In genomic region chr1:81516575-81517210, GRCm38 (mm10) we compare ENCODE assay signal across 10 mouse cellular contexts.
DNase-seq lines count a peak whose midpoint lies in the region; ATAC-seq and TF ChIP-seq lines count a peak whose summit lies in the region.
"Had no signal": no experiment of that assay in that cellular context is flagged by ENCODE, and none has a peak within 500 bp of the region (broad histone marks: within the 10 kb centered on the region; RNA-seq: fewer than 3 reads in every experiment).

No protein-coding gene starts in this region.

- H3K4me1 ChIP-seq in intestine, postnatal 0 days (replicated peaks; ENCODE audit: control insufficient read depth, insufficient read depth, low read length), result no peaks in the 10 kb centered on the region
- no peaks in the 10 kb centered on the region for H3K4me1 ChIP-seq in intestine, embryonic 16.5 days (ENCODE audit: control insufficient read depth, insufficient read depth, low read length)
- no peaks in the 10 kb centered on the region for H3K4me1 ChIP-seq in CH12.LX (ENCODE audit: control insufficient read depth in 1 of 2, insufficient read depth in 2 of 2)
- no peaks in the 10 kb centered on the region for H3K4me1 ChIP-seq in hindbrain, embryonic 15.5 days (replicated peaks)
- peaks cover 2% of the 10 kb centered on the region; the same call in 1 of the 2 replicates for H3K4me1 ChIP-seq in midbrain, embryonic 15.5 days

- peak; percentile 48 for TF ChIP-seq RAD21 in CH12.LX (IDR thresholded peaks at IDR 0.05; ENCODE audit: low read depth, low read length)

- H3K4me3 ChIP-seq in intestine, postnatal 0 days (ENCODE audit: low read depth, low read length), result no peak overlapping the region
- no peak overlapping the region for H3K4me3 ChIP-seq in intestine, embryonic 16.5 days (ENCODE audit: low read length)
- no peak overlapping the region for H3K4me3 ChIP-seq in CH12.LX (replicated peaks in 1 of 3; ENCODE audit: low read depth in 2 of 3, low read length in 2 of 3, poor library complexity in 1 of 3)
- no peak overlapping the region for H3K4me3 ChIP-seq in hindbrain, embryonic 15.5 days
- no peak overlapping the region for H3K4me3 ChIP-seq in midbrain, embryonic 15.5 days
- H3K4me3 ChIP-seq: heart, embryonic 13.5 days had no signal

- no peaks in the 10 kb centered on the region for H3K9me3 ChIP-seq in intestine, postnatal 0 days (ENCODE audit: control insufficient read depth)
- H3K9me3 ChIP-seq in intestine, embryonic 16.5 days (ENCODE audit: control insufficient read depth, low read length), result no peaks in the 10 kb centered on the region
- no peaks in the 10 kb centered on the region for H3K9me3 ChIP-seq in CH12.LX (replicated peaks; ENCODE audit: low read length)
- no peaks in the 10 kb centered on the region for H3K9me3 ChIP-seq in hindbrain, embryonic 15.5 days
- no peaks in the 10 kb centered on the region for H3K9me3 ChIP-seq in midbrain, embryonic 15.5 days
- H3K9me3 ChIP-seq: heart, embryonic 13.5 days had no signal

- WGBS in intestine, postnatal 0 days, result 57% methylated on average over 10 of the region's 10 CpGs
- WGBS in intestine, embryonic 16.5 days, result 58% methylated on average over 10 of the region's 10 CpGs
- WGBS in hindbrain, embryonic 15.5 days, result 58% methylated on average over 10 of the region's 10 CpGs
- 57% methylated on average over 10 of the region's 10 CpGs for WGBS in midbrain, embryonic 15.5 days

- H3K36me3 ChIP-seq in intestine, postnatal 0 days (ENCODE audit: control insufficient read depth, insufficient read depth), result no peaks in the 10 kb centered on the region
- no peaks in the 10 kb centered on the region for H3K36me3 ChIP-seq in intestine, embryonic 16.5 days (ENCODE audit: control insufficient read depth, insufficient read depth, low read length)
- H3K36me3 ChIP-seq in CH12.LX (replicated peaks in 1 of 2; ENCODE audit: control insufficient read depth in 1 of 2, insufficient read depth in 1 of 2, low read length in 1 of 2), result no peaks in the 10 kb centered on the region
- no peaks in the 10 kb centered on the region for H3K36me3 ChIP-seq in hindbrain, embryonic 15.5 days
- H3K36me3 ChIP-seq in midbrain, embryonic 15.5 days (replicated peaks), result no peaks in the 10 kb centered on the region
- H3K36me3 ChIP-seq: heart, embryonic 13.5 days had no signal

- no peak for TF ChIP-seq EP300 in CH12.LX (IDR thresholded peaks at IDR 0.05; ENCODE audit: low read length)

- in situ Hi-C loops in CH12.LX (cut with MboI; ENCODE audit: low pct_ligation_motif_present, low pct_unique_long_range_greater_than_20kb, low sequenced_read_pairs), result no loop called here

- dilution Hi-C loops in CH12.LX (cut with MboI; ENCODE audit: extremely low pct_ligation_motif_present, extremely low pct_unique_long_range_greater_than_20kb, low sequenced_read_pairs), result no loop called here

- no peak overlapping the region for H3K9ac ChIP-seq in intestine, postnatal 0 days (ENCODE audit: low read depth, low read length)
- no peak overlapping the region for H3K9ac ChIP-seq in intestine, embryonic 16.5 days (ENCODE audit: low read depth, low read length)
- no peak overlapping the region for H3K9ac ChIP-seq in CH12.LX (ENCODE audit: insufficient read depth, low read depth)
- H3K9ac ChIP-seq in hindbrain, embryonic 15.5 days, result no peak overlapping the region
- H3K9ac ChIP-seq in midbrain, embryonic 15.5 days, result no peak overlapping the region
- H3K9ac ChIP-seq: heart, embryonic 13.5 days had no signal

- TF ChIP-seq POLR2A in CH12.LX (IDR thresholded peaks at IDR 0.05; ENCODE audit: low read depth, low read length), result no peak

- H3K27ac ChIP-seq in intestine, postnatal 0 days (ENCODE audit: low read depth, low read length), result no peak overlapping the region
- no peak overlapping the region for H3K27ac ChIP-seq in intestine, embryonic 16.5 days (ENCODE audit: low read length)
- no peak overlapping the region for H3K27ac ChIP-seq in CH12.LX (ENCODE audit: insufficient read depth, low read depth)
- no peak overlapping the region for H3K27ac ChIP-seq in hindbrain, embryonic 15.5 days (replicated peaks)
- H3K27ac ChIP-seq in midbrain, embryonic 15.5 days, result no peak overlapping the region
- H3K27ac ChIP-seq: heart, embryonic 13.5 days; macrophage had no signal

- DNase-seq in CH12.LX (ENCODE audit: extremely low read depth) (peak; percentile 18), adipocyte (ENCODE audit: low spot score) (peak; percentile 69)
- no peak for DNase-seq in yolk sac, embryonic 10.5 days (ENCODE audit: low spot score)
- no peak for DNase-seq in thymus, adult 18-20 months

- TF ChIP-seq CTCF in intestine, postnatal 0 days (IDR thresholded peaks at IDR 0.05; ENCODE audit: low read depth), result peak; percentile 68
- peak; percentile 38 to 46; a peak in 2 of 4 replicates for TF ChIP-seq CTCF in CH12.LX (conservative IDR thresholded peaks at IDR 0.05 in 1 of 2, IDR thresholded peaks at IDR 0.05 in 1 of 2; ENCODE audit: low read depth in 2 of 2, low read length in 2 of 2)

- H3K4me2 ChIP-seq in intestine, postnatal 0 days (replicated peaks; ENCODE audit: low read depth), result no peak overlapping the region
- no peak overlapping the region for H3K4me2 ChIP-seq in intestine, embryonic 16.5 days (ENCODE audit: low read depth, low read length)
- no peak overlapping the region for H3K4me2 ChIP-seq in CH12.LX (ENCODE audit: insufficient read depth, low read depth, poor library complexity, severe bottlenecking)
- H3K4me2 ChIP-seq in hindbrain, embryonic 15.5 days, result no peak overlapping the region
- no peak overlapping the region for H3K4me2 ChIP-seq in midbrain, embryonic 15.5 days
- H3K4me2 ChIP-seq: heart, embryonic 13.5 days had no signal

- H3K79me2 ChIP-seq in CH12.LX (replicated peaks; ENCODE audit: control insufficient read depth, extremely low read depth, insufficient read depth, poor library complexity, severe bottlenecking), result no peaks in the 10 kb centered on the region

- H3K27me3 ChIP-seq in intestine, postnatal 0 days (replicated peaks; ENCODE audit: control insufficient read depth, insufficient read depth, low read length), result no peaks in the 10 kb centered on the region
- H3K27me3 ChIP-seq in intestine, embryonic 16.5 days (replicated peaks; ENCODE audit: control insufficient read depth, insufficient read depth, low read length), result no peaks in the 10 kb centered on the region
- no peaks in the 10 kb centered on the region for H3K27me3 ChIP-seq in CH12.LX (replicated peaks)
- no peaks in the 10 kb centered on the region for H3K27me3 ChIP-seq in hindbrain, embryonic 15.5 days
- no peaks in the 10 kb centered on the region for H3K27me3 ChIP-seq in midbrain, embryonic 15.5 days (replicated peaks)
- H3K27me3 ChIP-seq: heart, embryonic 13.5 days had no signal

- ATAC-seq in intestine, postnatal 0 days, result no peak
- ATAC-seq in intestine, embryonic 16.5 days, result no peak
- peak; percentile 82 for ATAC-seq in hindbrain, embryonic 15.5 days (ENCODE audit: low FRiP score, low read depth)
- peak; percentile 91 for ATAC-seq in midbrain, embryonic 15.5 days (replicated peaks)

TF ChIP-seq in CH12.LX, 34 proteins besides CTCF, POLR2A, EP300 and RAD21:
- TF ChIP-seq HCFC1 (IDR thresholded peaks at IDR 0.05; ENCODE audit: low read depth, low read length) (no peak), SMC3 (IDR thresholded peaks at IDR 0.05; ENCODE audit: low read depth, low read length) (peak; percentile 38)

Comparison
In these comparisons a context has a peak if more than half of its experiments do, and no peak if none do; other contexts are left out.
1. ATAC-seq: peak in hindbrain, embryonic 15.5 days (single experiment) and midbrain, embryonic 15.5 days (single experiment); none in intestine, postnatal 0 days (single experiment) and intestine, embryonic 16.5 days (single experiment).
2. DNase-seq: peak in CH12.LX (single experiment) and adipocyte (single experiment); none in yolk sac, embryonic 10.5 days (single experiment) and thymus, adult 18-20 months (0 of 2).